Mouse (Mus musculus) 3134 (cell line): ENCODE data around the gene Tnrc6c.
"Not testable (repeated sequence)": the region's sequence is repeated elsewhere in the genome, so short reads cannot be mapped to it uniquely, and the experiment has no call there.

ENCODE experiments used
- DNase-seq: peaks from one replicate; pipeline ENCODE4 v3.0.0-alpha.2; 2011; ENCODE audit warnings: low spot score; ENCODE audit not compliant: insufficient read length; ENCODE audit errors: extremely low read depth

Tnrc6c gene

GRCm38 (mm10) chr11:117783089-117783488 is 129.0 kb downstream of the Tnrc6c start:
- DNase-seq = no peak

GRCm38 (mm10) chr11:117783683-117784309 is 129.7 kb downstream of the Tnrc6c start:
- DNase-seq = no peak

GRCm38 (mm10) chr11:117786294-117786693 is 132.2 kb downstream of the Tnrc6c start:
- peak; percentile 62 for DNase-seq

GRCm38 (mm10) chr11:117788481-117788880 is 134.4 kb downstream of the Tnrc6c start:
- not testable (repeated sequence) for DNase-seq

GRCm38 (mm10) chr11:117790286-117790685 is 136.2 kb downstream of the Tnrc6c start:
- no peak for DNase-seq

- peak; percentile 65 for DNase-seq
These were observed 136.8 kb downstream of the Tnrc6c start for GRCm38 (mm10) chr11:117790703-117791440.

GRCm38 (mm10) chr11:117791441-117791761 is 137.3 kb downstream of the Tnrc6c start:
- DNase-seq = no peak

GRCm38 (mm10) chr11:117792281-117792888 is 138.3 kb downstream of the Tnrc6c start:
- DNase-seq = peak; percentile 80

- DNase-seq = no peak
These were observed 140.0 kb downstream of the Tnrc6c start for GRCm38 (mm10) chr11:117794035-117794551.

GRCm38 (mm10) chr11:117796954-117797353 is 142.9 kb downstream of the Tnrc6c start:
- no peak for DNase-seq

GRCm38 (mm10) chr11:117797511-117798159 is 143.5 kb downstream of the Tnrc6c start, which contains the start of gene 6030468B19Rik:
TSS of gene 6030468B19Rik (plus strand) at chr11:117797660.
- DNase-seq = no peak

GRCm38 (mm10) chr11:117798160-117798541 is 144.1 kb downstream of the Tnrc6c start:
- DNase-seq = no peak

GRCm38 (mm10) chr11:117799174-117799573 is 145.1 kb downstream of the Tnrc6c start:
- DNase-seq = no peak

- DNase-seq = no peak
These were observed 145.9 kb downstream of the Tnrc6c start for GRCm38 (mm10) chr11:117800038-117800437.

GRCm38 (mm10) chr11:117801650-117802049 is 147.6 kb downstream of the Tnrc6c start:
- DNase-seq = no peak

- no peak for DNase-seq
These were observed 149.1 kb downstream of the Tnrc6c start for GRCm38 (mm10) chr11:117803166-117803688.

GRCm38 (mm10) chr11:117806781-117807180 is 152.7 kb downstream of the Tnrc6c start:
- no peak for DNase-seq

- DNase-seq = peak; percentile 88
These were observed 155.6 kb downstream of the Tnrc6c start, which contains the start of the genes Gm20708 and Syngr2 for GRCm38 (mm10) chr11:117809407-117810311. TSS of gene Gm20708 (plus strand) at chr11:117809668. TSS of gene Syngr2 (plus strand) at chr11:117809668.

- peak; percentile 93 for DNase-seq
These were observed 156.4 kb downstream of the Tnrc6c start for GRCm38 (mm10) chr11:117810401-117811046.
